Mouse (Mus musculus): ENCODE measurements at regions not wholly inside any gene's neighbourhood (a gene's known extent, or its start where the extent isn't known, plus 50 kb on each side); places are given as distances from the start of the nearest gene placed in this dataset.
"Not testable (repeated sequence)": the region's sequence is repeated elsewhere in the genome, so short reads cannot be mapped to it uniquely, and the experiment has no call there.

- no peak for DNase-seq
These were observed 55.5 kb downstream of the Zfp281 start for GRCm38 (mm10) chr1:136680173-136680572.

GRCm38 (mm10) chr1:136682311-136682710 is 57.6 kb downstream of the Zfp281 start:
- not testable (repeated sequence) for DNase-seq

DNA sequence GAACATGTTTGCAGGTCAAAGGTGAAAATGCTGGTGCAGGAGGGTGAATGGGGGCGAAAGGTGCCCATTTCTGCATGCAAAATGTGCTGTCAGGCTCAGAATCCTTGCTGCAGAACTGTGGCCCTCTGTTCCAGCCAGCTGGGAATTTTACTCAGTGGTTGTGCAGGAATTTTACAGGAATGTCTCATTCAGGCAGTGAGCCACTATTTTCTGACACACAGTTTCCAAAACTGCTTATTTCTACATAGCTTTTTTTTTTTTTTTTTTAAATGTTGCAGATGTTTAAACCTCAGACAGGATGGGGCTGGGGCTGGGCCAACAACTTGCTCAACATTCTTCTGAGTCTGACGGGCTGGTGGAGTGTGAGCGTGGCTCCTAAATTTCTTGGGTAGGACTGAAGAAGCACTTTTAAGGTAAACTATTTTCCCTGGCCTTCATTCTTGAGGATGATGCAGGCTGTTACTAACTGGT is 58.4 kb downstream of the Zfp281 start:
- DNase-seq, result no peak

DNA sequence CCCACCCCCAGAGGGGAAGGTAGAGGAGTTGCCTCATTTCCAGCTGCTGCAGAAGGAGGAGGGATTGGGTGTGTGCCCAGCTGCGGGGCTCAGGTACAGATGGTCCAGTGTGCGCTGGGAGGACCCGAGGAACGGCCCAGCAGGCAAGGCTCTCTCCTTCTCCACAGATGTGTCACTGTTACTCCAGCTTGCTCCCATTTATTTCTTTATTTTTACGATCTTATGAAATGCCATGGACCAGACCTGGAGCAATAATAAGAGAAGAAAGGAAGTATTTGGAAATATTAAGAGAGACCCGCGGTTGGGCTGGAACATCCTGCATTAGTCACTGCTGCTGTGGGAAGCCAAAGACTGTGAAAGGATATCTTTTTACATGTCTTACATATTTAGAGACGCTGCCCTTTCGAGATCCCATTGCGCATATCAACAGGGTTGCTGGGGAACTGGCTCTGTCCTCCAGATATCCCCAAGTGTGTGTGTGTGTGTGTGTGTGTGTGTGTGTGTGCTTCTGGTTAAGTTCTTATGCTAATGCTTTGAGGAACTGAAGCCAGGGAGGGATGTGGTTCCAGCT is 58.9 kb downstream of the Zfp281 start:
- DNase-seq, result no peak

- no peak for DNase-seq
These were observed 59.8 kb downstream of the Zfp281 start for GRCm38 (mm10) chr1:136684481-136684880.

DNA sequence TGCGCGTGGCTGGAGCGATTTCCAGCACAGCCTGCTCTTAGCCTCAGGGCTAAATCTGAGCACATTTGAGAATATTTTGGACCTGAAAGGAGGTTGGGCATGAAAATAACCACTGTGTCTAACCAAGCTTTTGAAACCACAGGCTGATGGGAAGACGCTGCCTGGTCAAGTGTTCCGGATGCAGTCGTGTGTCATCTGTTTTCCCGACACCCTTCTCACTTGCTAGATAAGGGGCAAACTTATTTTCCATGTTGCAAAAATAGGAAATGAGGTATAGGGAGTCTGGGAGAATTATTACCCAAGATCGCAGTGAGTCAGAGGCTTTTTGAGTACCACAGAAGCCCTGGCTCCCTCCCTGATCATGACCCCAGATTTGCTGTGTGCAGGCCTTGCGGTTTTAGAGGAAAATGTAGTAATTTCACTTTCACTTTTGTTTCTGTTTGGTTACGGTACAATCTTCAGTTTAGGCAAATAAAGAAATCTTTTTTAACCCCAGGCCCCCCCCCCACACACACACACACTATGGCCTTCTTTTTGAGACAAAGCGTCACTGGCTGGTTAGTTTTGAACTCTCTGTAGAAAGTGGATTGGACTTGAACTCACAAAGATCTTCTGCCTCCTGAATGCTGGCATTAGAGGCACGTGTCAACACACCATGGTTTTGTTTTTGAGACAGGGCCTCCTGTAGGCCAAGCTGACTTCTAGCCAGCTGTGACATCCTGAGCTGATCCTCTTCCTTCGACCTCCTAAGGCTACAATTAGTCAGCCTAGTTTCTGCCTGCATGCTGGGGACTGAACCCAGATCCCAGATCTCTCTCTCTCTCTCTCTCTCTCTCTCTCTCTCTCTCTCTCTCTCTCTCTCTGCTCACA is 60.7 kb downstream of the Zfp281 start:
- DNase-seq, result no peak

GRCm38 (mm10) chr1:136686467-136686866 is 61.8 kb downstream of the Zfp281 start:
- peak in 1 of 2 experiments; percentile 35 for DNase-seq

DNA sequence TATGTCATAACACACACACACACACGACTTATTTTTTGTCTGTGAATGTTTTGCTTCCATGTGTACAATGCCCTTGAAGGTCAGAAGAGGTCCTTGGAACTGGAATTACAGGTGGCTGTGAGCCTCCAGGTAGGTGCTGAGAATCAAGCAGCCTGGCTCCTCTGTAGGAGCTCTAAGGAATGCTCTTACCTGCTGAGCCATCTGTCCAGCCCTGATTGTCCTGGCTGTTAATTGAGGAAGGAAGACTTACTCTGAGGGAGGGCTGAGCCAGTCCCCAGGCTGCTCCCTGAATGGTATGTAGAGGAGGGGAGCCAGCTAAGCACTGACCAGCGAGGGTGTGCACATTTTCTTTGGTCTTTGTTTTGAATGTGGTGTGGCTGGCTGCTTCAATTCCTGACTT is 65.4 kb downstream of the Zfp281 start:
- peak; percentile 33 to 64 for DNase-seq

DNA sequence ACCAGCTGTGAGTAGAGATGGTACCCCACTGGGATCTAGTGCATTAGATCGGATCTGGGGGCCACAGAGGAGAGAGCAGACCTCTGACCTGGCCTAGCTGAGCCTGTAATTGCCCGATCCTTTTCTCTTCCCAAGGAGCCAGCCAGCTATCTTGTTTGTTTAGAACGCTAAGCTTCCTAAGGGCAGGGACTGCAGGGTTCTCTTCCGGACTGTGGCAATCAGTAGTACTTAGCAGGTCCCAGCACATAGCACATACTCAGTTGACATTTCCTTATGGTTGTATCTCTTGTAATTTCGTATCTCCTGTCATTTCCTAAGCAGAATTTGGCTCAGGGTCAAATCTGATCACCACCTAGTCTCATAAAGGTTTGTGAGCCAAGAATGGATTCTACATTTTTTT is 68.7 kb downstream of the Zfp281 start:
- DNase-seq, result no peak

DNA sequence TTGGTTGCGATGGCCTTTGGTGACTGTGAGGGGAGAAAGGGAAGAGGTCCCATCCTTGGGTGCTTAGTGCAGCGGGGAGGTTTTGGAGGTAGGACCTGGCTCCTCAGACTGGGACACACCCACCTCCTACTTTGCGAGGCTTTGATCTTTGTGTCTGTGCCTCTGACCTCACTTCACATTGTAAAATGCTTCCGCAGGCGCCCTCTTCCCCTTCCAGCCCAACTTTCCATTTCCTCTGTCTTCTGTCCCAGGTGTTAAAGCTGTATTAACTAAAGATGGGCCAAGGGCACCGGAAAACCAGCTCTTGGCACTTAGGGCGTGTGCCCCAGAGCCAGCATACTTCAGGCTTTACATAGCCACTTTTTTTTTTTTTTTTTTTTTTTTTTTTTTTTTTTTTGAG is 70.3 kb downstream of the Zfp281 start:
- no peak for DNase-seq

DNA sequence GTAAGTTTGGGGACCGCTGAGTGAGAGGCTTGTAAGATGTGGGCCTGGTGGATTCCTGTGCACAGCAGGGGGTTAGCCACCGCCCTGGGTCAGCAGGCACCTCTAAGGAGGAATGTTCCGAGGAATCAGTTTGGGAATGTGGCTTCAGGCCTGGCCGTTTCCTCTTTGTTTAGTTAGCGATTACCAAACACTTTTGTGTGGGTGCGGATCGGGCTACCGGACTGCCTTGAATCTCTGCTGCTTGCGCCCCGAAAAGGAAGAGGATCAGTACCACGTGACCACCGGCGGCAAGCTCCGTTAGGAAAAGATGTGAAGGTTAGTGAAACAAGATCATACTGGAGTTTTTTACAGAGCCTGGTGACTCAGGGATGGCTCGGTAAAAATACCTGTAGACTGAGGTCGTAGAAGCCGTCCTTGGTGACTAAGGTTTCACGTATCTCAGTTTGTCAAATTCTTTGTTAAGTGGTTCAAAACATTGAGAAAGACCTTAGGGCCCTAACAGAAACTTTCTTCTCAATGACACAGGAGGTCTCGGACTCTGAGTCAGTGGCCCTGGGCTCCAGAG is 71.5 kb downstream of the Zfp281 start:
- no peak for DNase-seq

DNA sequence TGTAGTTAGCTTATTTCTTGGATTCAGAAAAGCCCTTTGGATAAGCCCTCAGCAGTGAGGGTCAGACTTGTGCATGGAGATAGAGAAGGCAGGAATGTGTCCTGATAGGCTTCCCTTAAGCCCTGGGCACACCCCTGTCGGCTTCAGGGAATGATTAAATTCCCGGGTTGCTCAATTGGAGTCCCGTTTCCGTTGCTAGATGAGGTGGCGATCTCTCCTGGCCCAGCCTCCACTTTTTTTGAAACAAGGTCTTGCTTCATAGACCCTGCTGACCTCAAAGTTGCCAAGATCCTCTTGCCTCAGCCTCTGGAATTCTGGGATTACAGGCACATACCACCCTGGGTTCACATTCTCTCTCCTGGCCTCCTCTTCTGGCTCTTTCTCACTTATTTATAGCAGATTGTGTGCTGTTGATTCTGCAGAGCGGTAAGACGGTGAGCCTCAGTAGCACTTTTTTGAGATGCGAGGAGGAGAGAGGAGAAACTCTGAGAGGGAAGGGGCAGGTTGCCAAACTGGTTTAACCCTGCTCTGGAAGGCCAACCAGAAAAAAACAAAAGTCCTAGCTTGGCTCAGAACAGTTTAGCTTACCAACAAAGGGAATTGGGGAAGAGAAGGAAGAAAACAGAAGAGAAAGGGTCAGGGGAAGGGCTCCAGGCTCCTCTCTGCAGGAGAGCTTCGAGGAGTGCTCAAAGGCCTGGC is 73.9 kb downstream of the Zfp281 start:
- DNase-seq, result no peak

GRCm38 (mm10) chr1:136699153-136699524 is 74.4 kb downstream of the Zfp281 start:
- DNase-seq, result no peak

DNA sequence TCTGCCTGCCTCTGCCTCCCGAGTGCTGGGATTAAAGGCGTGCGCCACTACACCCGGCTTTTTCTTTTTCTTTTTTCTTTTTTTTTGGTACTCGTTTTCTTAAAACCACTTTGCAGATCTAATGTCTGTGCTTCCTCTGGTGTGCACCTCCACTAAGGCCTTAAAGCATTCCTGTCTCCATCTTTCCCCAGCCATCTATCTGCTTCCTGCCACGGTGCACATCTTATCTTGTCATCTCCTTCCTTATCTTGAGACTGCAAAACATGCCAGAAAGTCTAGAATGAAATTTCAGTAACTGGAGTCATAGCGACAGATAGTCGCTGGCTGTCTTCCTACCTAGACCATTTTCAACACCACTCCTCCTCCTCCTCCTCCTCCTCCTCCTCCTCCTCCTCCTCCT is 74.9 kb downstream of the Zfp281 start:
- no peak for DNase-seq

GRCm38 (mm10) chr1:136704139-136704538 is 79.4 kb downstream of the Zfp281 start:
- peak; percentile 68 to 73 for DNase-seq

DNA sequence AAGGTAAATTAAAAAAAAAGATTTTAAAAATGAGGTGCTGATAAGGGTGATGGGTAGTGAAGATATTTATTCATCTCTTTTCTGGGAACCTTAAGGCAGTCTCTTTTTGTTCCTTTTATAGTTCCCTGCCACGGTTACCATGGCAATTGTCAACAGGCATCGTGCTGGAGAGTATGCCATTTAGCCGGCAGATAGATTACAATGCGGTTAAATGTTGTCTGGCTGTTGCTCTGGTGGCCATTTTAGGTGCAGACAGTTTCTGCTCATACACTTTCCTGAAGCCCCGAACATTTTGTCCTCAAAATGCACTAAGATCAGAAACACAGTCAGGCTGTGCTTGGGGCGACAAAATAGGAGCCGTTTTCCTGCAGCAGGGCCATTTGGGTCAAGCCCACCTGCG is 81.8 kb downstream of the Zfp281 start:
- no peak for DNase-seq

DNA sequence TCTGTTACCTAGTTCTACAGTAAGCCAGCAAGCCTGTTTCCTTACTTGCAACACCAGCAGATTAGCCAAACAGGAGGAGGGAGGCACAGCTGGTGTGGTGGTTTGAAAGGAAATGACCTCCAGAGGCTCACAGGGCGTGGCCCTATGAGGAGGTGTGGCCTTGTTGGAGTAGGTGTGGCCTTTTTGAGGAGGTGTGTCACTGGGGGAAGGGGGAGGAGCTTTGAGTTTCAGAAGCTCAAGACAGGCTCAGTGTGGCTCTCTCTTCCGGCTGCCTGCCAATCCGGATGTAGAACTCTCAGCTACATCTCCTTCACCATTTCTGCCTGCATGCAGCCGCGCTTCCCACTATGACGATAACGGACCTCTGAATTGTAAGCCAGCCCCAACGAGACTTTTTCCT is 82.7 kb downstream of the Zfp281 start:
- no peak for DNase-seq

GRCm38 (mm10) chr1:136707866-136708265 is 83.2 kb downstream of the Zfp281 start:
- no peak for DNase-seq

DNA sequence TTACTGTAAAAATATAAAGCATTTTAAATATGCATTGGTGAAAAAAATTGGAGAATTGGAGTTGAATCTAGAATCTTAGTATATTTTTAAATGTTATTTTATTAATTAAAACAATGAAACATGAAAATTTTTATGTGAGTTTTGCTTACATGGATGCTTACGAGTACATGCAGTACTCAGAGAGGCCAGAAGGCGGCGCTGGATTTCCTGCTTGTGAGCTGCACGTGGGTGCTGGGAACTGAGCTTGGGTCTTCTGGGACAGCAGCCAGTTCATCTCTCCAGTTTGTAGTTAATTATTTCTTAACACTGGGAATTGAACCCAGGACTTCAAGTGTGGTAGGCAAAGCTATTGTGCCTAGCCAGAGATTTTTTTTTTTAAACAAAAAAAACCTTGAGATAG is 85.5 kb downstream of the Zfp281 start:
- DNase-seq, result no peak

DNA sequence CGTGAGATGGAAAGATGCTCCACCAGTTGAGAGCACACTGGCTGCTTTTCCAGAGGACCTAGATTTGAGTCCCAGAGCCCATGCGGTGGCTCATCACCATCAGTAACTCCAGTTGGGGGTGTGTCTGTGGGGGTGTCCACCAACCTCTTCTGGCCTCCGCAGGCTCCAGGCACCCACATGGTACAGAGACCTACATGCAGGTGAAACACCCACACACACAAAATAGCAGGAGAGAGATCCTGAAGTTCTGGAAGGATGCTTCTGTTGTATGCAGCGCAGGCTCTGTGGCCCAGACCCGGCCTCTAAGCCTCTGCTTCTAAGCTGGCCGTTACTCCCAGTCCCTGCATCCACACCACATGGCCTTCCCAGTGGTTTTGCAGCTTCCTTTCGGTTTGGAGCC is 86.5 kb downstream of the Zfp281 start:
- no peak for DNase-seq

GRCm38 (mm10) chr1:136714077-136714476 is 89.4 kb downstream of the Zfp281 start:
- no peak for DNase-seq

DNA sequence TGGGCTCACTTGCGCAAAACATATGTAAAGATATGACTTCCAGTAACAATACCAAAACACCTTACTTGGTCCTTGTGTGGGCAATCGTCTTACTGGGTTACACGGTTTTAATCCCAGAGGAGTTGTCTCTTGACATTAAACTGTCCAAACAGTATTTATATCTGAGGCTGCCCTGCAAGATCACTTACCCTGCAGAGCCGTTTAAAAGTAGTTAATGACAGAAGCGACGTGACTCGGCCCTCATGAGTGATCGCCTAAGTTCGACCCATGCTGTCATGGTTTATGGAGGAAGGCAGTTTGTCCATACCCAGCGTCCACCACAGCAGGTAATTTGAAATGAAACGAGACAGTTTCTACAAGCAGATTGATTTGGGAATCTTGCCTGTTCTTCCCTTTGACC is 90.3 kb downstream of the Zfp281 start:
- DNase-seq, result no peak

DNA sequence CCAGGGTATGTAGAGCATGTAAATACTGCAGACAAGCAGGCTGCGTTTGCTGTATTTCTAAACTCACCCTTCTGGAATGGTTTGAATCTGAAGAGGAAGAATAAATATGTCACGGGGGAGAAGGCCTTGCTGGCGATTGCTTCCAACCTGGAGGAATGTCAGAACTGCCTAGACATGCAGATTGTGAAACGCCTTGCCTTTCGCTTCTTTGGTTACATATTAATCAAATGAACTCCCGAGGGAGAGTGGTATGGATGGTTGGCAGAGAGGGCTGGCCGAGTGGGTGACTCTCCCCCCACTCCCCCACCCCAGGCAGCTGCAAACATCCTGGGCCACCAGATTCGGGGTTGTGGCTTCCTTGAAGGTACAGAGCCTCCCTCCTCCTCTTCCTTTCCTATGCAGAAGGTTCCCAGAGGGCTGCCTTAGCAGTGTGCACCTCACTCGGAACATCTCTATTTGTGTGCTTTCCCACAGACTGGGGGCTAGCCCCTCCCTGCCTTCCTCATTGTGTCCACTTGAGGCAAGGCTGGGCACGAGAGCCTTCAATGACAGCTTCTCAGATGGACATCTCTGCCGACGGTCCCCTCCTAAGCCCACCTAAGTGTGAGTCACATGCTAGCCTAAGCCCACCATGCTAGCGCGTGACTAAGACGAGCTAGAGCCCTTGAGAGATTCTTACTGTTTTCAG is 93.3 kb downstream of the Zfp281 start:
- no peak for DNase-seq
